Mouse (Mus musculus) right cerebral cortex, postnatal 10 days (tissue): Measurements from ENCODE around the gene Ralgps2.

Experiments used
- DNase-seq, 2 experiments: peaks; one replicate each; pipeline ENCODE4 v3.0.0; 2021; ENCODE audit warnings: low spot score in 2 of 2

The Ralgps2 gene

GRCm38 (mm10) chr1:156905660-156906059, 33.8 kb downstream of the Ralgps2 start:
- DNase-seq: no peak

GRCm38 (mm10) chr1:156903899-156904298, 35.5 kb downstream of the Ralgps2 start:
- DNase-seq: no peak

- no peak for DNase-seq
Measured at GRCm38 (mm10) chr1:156901689-156902088, 37.7 kb downstream of the Ralgps2 start.

GRCm38 (mm10) chr1:156891561-156891960, 47.9 kb downstream of the Ralgps2 start:
- DNase-seq: no peak

GRCm38 (mm10) chr1:156888830-156889229, 50.6 kb downstream of the Ralgps2 start:
- no peak for DNase-seq

- DNase-seq: no peak
Measured at GRCm38 (mm10) chr1:156885879-156886278, 53.5 kb downstream of the Ralgps2 start.

GRCm38 (mm10) chr1:156884782-156885181, 54.6 kb downstream of the Ralgps2 start:
- no peak for DNase-seq

- DNase-seq: no peak
Measured at GRCm38 (mm10) chr1:156870616-156871015, 68.8 kb downstream of the Ralgps2 start.

GRCm38 (mm10) chr1:156870028-156870427, 69.4 kb downstream of the Ralgps2 start:
- no peak for DNase-seq

- DNase-seq: peak in 1 of 2 experiments; percentile 48
Measured at GRCm38 (mm10) chr1:156864240-156864639, 75.2 kb downstream of the Ralgps2 start.

GRCm38 (mm10) chr1:156863726-156864125, 75.7 kb downstream of the Ralgps2 start:
- no peak for DNase-seq

- no peak for DNase-seq
Measured at GRCm38 (mm10) chr1:156861475-156862043, 77.9 kb downstream of the Ralgps2 start.

GRCm38 (mm10) chr1:156860266-156860665, 79.2 kb downstream of the Ralgps2 start:
- no peak for DNase-seq

GRCm38 (mm10) chr1:156859711-156860250, 79.6 kb downstream of the Ralgps2 start:
- no peak for DNase-seq

GRCm38 (mm10) chr1:156859156-156859555, 80.3 kb downstream of the Ralgps2 start:
- DNase-seq: no peak

- no peak for DNase-seq
Measured at GRCm38 (mm10) chr1:156856666-156857065, 82.8 kb downstream of the Ralgps2 start.

GRCm38 (mm10) chr1:156854558-156854957, 84.9 kb downstream of the Ralgps2 start:
- DNase-seq: no peak

GRCm38 (mm10) chr1:156852872-156853271, 86.6 kb downstream of the Ralgps2 start:
- DNase-seq: no peak

GRCm38 (mm10) chr1:156852409-156852808, 87.0 kb downstream of the Ralgps2 start:
- peak in 1 of 2 experiments; percentile 16 for DNase-seq

- no peak for DNase-seq
Measured at GRCm38 (mm10) chr1:156847098-156847497, 92.3 kb downstream of the Ralgps2 start.

- no peak for DNase-seq
Measured at GRCm38 (mm10) chr1:156841625-156842339, 97.6 kb downstream of the Ralgps2 start.

GRCm38 (mm10) chr1:156838695-156839094, 100.7 kb downstream of the Ralgps2 start:
- DNase-seq: peak; percentile 41 to 49

- DNase-seq: no peak
Measured at GRCm38 (mm10) chr1:156838177-156838576, 101.2 kb downstream of the Ralgps2 start, which contains the start of gene Angptl1. Gene Angptl1, plus strand, starts transcription at chr1:156838562.
